Mouse (Mus musculus) T-cell, adult 2 months (primary cell): Measurements from ENCODE around the gene Msi2.

Experiments used
- DNase-seq: peaks from one replicate; pipeline ENCODE4 v3.0.0; 2022; ENCODE audit warnings: low spot score

The Msi2 gene

GRCm38 (mm10) chr11:88481092-88481601, 237.2 kb downstream of the Msi2 start:
- no peak for DNase-seq

GRCm38 (mm10) chr11:88479498-88479897, 238.8 kb downstream of the Msi2 start:
- DNase-seq, result no peak

GRCm38 (mm10) chr11:88474889-88475440, 243.3 kb downstream of the Msi2 start:
- no peak for DNase-seq

GRCm38 (mm10) chr11:88472731-88473130, 245.6 kb downstream of the Msi2 start:
- no peak for DNase-seq

- DNase-seq, result no peak
Observed at GRCm38 (mm10) chr11:88471981-88472647, 246.2 kb downstream of the Msi2 start.

- no peak for DNase-seq
Observed at GRCm38 (mm10) chr11:88470599-88470998, 247.7 kb downstream of the Msi2 start.

GRCm38 (mm10) chr11:88468996-88469395, 249.3 kb downstream of the Msi2 start:
- DNase-seq, result no peak

GRCm38 (mm10) chr11:88467498-88468245, 250.6 kb downstream of the Msi2 start:
- DNase-seq, result no peak

GRCm38 (mm10) chr11:88463951-88464350, 254.4 kb downstream of the Msi2 start:
- DNase-seq, result no peak

GRCm38 (mm10) chr11:88462789-88463188, 255.5 kb downstream of the Msi2 start:
- DNase-seq, result no peak

GRCm38 (mm10) chr11:88461601-88462000, 256.7 kb downstream of the Msi2 start:
- no peak for DNase-seq

GRCm38 (mm10) chr11:88459946-88460736, 258.2 kb downstream of the Msi2 start:
- no peak for DNase-seq

GRCm38 (mm10) chr11:88457241-88457738, 261.0 kb downstream of the Msi2 start:
- DNase-seq, result no peak

- DNase-seq, result peak; percentile 32
Observed at GRCm38 (mm10) chr11:88454867-88455806, 263.2 kb downstream of the Msi2 start.

GRCm38 (mm10) chr11:88449180-88449579, 269.1 kb downstream of the Msi2 start:
- DNase-seq, result no peak

- DNase-seq, result no peak
Observed at GRCm38 (mm10) chr11:88448571-88448970, 269.7 kb downstream of the Msi2 start.

- DNase-seq, result no peak
Observed at GRCm38 (mm10) chr11:88447350-88447749, 271.0 kb downstream of the Msi2 start.

GRCm38 (mm10) chr11:88443905-88444304, 274.4 kb downstream of the Msi2 start:
- DNase-seq, result no peak

GRCm38 (mm10) chr11:88443291-88443690, 275.0 kb downstream of the Msi2 start:
- DNase-seq, result no peak

GRCm38 (mm10) chr11:88441871-88442740, 276.2 kb downstream of the Msi2 start:
- DNase-seq, result no peak
